Mouse (Mus musculus): ENCODE data around the gene Sh3bp1.
"Not testable (repeated sequence)": the region's sequence is repeated elsewhere in the genome, so short reads cannot be mapped to it uniquely, and the experiment has no call there.

Sh3bp1 gene

DNA sequence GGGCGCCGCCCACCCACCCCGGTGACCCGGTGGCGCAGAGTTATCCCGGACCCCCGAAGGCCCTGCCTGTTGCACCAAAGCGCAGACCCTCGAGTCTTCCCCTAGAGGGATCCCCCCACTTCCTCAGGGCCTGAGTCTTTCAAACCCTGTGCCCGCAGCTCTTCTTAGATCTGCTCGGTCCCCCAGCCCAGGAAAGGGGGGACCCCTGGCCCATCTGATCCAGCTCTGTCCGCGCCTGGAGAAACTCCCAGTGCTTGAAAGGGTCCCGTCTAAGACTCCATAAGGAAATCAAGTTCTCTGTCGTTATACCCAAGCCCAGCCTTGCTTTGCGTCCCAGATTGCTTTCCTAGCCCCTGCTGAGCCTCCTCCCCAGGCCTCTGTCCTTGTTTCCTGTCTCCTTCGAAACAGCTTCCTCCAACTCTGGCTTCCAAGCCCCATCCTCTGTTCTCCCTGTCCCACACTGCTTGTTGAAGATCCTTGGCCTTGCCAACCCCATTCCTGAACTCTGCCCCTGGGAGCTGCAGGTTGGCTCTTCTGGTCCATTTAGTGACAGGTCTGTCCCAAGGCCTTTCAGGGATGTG lies 21.7 kb upstream of the Sh3bp1 start:
- no peak for DNase-seq (ENCODE audit: low spot score)

- not testable (repeated sequence) for DNase-seq (ENCODE audit: low spot score)
Measured at GRCm38 (mm10) chr15:78878792-78879516, 20.6 kb upstream of the Sh3bp1 start.

GRCm38 (mm10) chr15:78880432-78880831 lies 19.1 kb upstream of the Sh3bp1 start:
- no peak for DNase-seq (ENCODE audit: low spot score)

GRCm38 (mm10) chr15:78881828-78882227 lies 17.7 kb upstream of the Sh3bp1 start:
- DNase-seq (ENCODE audit: low spot score): no peak

GRCm38 (mm10) chr15:78889401-78889853 lies 10.1 kb upstream of the Sh3bp1 start:
- DNase-seq (ENCODE audit: low spot score): no peak

GRCm38 (mm10) chr15:78892440-78892839 lies 7.1 kb upstream of the Sh3bp1 start:
- DNase-seq (ENCODE audit: low spot score): no peak

GRCm38 (mm10) chr15:78894726-78895125 lies 4.8 kb upstream of the Sh3bp1 start:
- DNase-seq (ENCODE audit: low spot score): no peak

DNA sequence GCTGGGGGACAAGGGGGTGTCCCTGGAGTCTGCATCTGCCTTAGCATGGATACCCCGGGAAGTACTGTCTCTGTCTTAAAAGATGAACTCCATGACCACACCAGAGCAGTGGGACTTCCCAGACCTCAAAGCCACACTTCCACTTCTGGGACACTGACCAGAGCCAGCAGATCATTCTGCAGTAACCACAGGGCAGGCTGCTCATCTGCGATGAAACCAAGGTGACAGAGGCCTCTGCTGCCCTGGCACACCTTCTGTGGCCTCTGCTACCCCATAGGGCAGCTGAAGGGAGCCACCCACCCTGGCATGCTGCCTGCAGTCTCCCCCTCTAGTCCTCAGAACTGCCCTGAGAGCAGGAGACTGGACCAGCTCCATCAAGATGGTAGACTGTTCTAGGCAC lies 3.8 kb upstream of the Sh3bp1 start:
- DNase-seq (ENCODE audit: low spot score): no peak

DNA sequence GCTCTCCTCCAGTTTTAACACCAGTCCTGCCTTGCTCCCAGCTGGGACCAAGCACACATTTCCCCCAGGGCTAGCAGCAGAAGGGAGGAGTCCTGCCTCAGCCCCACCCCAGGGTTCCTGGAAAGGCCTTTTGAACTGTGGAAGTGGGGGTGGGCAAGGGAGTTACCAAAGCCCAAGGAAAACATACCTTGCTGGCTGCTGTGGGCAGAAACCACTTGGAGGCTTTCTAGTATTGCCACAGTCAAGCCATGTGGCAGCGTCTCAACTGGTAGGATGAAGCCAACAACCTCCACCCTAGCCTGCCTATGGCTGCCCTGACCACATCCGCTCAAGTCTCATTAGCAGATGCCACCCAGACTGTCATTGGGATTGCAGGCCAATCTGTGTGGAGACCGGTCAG lies 3.4 kb upstream of the Sh3bp1 start:
- DNase-seq (ENCODE audit: low spot score): no peak

DNA sequence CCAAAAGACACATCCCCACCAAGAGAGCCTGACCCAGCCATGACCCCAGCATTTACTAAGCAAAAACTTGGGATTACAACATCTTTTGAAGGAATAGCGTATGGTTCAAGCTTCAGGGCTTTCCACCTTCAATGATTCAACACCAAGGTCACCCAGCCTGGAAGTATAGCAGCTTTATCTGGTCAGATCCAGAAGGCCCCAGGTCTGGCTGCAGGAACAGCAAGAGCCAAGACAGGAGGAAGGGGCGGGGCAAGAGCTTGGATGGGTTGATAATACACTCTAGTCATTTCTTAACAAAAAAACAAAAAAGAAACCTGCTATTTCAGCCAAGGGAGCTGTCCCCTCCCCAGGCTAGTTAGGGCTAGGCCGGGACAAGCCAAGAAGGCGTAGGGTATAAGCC lies 2.1 kb upstream of the Sh3bp1 start:
- DNase-seq (ENCODE audit: low spot score): no peak

GRCm38 (mm10) chr15:78898507-78899001 lies 1.0 kb upstream of the Sh3bp1 start:
- no peak for DNase-seq (ENCODE audit: low spot score)

DNA sequence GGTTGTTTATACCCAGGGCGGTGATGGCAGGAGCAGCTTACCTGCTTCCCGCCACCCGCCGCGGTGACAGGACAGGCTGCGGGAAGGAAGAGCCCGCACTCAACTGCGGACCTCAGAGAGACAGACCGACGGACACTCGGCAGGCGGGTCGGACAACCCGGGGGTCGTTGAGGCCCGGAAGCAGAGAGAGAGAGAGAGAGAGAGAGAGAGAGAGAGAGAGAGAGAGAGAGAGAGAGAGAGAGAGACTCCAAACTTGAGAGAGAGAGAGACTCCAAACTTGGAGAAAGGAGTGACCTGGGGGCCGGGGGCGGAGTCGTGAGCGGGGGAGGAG lies 194 bp upstream of the Sh3bp1 start, which contains the start of gene Gm49510:
Gene Gm49510 (plus strand): TSS at position 259 of the 331 bp plus-strand sequence.
- no peak for DNase-seq (ENCODE audit: low spot score)

DNA sequence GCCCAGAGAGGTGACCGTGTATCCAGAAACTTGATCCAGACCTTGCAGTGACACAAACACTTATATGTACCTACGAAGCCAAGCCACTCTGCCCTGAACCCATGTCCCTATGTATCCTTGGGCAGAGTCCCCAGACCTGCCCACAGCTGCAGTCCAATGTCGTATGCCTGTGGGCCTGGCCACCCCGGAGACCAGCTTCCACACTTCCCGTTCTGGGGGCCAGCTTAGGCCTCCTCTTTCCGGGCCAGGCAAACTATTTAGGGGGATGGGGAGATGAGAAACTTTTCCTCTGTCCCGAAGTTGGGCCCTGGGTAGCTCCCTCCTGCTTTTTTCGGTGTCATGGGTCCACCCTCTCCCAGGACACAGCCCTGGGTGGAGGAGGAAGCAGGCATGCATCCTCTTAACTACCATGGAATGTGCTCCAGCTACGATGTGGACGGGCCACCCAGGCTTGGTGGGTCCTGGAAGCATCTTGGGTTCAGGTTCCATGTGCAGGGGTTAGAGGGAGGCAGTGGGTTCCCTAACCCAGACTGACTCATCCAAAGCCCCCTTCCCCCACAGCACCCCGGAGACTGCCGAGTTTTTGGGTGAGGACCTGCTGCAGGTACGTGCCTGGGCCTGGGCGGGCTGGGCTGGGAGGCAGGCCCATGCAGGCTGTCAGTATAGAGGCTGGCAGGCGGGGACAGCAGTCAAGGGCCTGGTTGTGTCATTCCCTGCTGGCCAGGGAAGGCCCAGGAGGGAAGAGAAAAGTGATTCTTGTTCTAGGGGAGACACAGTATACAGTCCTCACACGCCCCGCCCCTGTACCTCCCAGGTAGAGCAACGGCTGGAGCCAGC lies 1.2 kb downstream of the Sh3bp1 start:
- no peak for DNase-seq (ENCODE audit: low spot score)

- no peak for DNase-seq (ENCODE audit: low spot score)
Measured at GRCm38 (mm10) chr15:78901422-78901789, 1.8 kb downstream of the Sh3bp1 start.

DNA sequence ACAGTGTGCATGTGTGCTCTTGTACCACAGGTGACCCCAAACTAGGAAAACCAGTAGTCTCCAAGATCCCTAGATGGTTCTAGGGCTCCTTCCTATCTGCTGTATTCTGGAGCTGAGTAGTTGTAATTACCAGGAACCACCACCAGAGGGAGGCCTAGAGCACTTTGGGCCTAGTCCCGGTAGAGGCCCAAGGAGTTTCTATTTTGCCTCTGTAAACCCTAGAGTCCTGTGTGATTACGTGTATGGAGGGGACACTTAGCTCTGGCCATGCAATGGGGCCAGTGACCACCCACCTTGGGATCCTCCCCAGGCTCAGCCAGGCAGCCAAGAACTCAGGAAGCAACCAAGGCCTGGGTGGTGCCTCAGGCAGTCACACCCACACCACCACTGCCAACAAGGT lies 3.7 kb downstream of the Sh3bp1 start:
- DNase-seq (ENCODE audit: low spot score): peak; percentile 92

- DNase-seq (ENCODE audit: low spot score): no peak
Measured at GRCm38 (mm10) chr15:78908399-78908798, 8.8 kb downstream of the Sh3bp1 start.

DNA sequence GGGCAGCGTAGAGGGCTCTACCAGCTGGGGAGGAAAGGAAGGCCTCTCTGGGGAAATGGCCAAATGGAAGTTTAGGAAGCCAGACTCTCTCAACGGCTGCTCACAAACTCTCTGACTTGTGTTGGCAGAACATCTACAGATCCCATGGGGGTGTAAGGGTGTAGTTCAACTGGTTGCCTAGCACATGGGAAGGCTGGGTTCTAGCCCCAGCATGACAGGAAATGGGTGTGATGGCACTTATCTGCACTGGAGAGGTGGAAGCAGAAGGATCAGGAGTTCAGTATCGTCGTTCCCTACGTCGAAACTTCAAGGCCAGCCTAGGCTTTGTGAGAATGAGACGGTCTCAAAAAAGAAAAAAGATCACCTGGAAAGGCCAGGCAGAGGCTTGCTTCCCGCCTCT lies 9.4 kb downstream of the Sh3bp1 start:
- DNase-seq (ENCODE audit: low spot score): no peak

DNA sequence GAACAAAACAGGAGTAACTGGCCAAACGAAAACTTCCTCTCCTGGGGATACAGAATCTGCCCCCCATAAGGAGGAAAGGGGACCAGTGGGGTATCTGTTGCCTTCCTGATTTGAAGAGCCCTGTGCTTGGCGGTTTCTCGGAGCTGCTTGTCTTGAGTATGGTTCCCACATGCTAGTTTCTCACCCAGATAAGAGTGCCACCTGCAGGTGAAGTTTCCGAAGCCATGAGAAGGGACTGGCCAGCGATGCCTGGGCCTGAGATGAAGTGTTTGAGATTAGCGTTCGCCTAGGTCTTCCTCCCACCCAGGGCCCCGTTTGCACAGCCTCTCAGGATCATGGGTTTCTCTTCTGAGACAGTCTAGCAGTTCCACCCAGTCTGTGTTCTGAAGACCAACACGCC lies 12.5 kb downstream of the Sh3bp1 start:
- DNase-seq (ENCODE audit: low spot score): peak; percentile 73

- DNase-seq (ENCODE audit: low spot score): peak; percentile 98
Measured at GRCm38 (mm10) chr15:78913632-78914090, 14.1 kb downstream of the Sh3bp1 start, which contains the start of gene Pdxp. Gene Pdxp, plus strand, starts transcription at chr15:78913919.

- peak; percentile 46 for DNase-seq (ENCODE audit: low spot score)
Measured at GRCm38 (mm10) chr15:78914091-78914822, 14.7 kb downstream of the Sh3bp1 start.

DNA sequence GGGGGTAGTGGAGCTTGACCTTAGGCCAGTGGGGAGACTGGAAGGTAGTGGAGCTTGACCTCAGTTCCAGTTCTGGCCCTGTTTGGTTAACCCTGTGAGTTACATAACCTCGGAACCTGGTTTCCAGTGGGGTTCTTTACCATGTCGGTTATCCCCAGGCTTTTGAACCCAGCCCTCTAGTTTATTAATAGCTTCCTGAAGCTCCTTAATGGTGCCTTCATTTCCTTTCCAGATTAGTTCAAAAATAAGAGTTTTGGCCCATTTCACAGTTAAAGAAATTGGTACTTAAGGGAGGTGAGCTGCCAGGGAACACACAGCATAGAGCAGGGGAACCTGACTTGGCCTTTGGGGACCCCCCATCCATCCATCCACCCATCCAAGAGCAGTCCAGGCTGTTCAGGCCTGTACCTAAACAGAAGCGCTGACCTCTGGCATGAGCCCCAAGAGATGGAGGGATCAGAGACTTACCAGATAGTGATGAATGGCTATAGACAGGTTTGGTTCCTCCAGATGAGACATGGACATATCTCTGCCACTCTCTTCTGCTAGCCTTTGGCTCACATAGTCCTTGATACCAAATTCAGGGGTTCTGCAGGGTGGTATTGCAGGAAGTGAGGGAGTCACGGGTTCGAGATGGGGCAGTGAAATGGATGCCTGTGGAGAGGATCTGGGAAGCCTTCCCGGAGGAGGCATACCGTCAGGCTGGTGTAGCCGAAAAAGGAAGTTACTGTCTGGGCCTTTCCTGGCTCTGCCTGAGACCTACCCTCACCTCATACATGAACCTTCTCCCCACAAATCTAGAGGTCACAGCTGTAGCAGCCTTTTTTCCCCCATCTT lies 15.5 kb downstream of the Sh3bp1 start:
- DNase-seq (ENCODE audit: low spot score): no peak
